Mouse (Mus musculus): ENCODE results near the gene Ano1. TPM values are rescaled to one million over a fixed set of nuclear protein-coding genes. Genes with fewer than 3 reads are reported as not detected.

The Ano1 gene
- total and polyA plus RNA-seq, 2 experiments from 2014 or later = 4.6 to 8.2 TPM

DNA sequence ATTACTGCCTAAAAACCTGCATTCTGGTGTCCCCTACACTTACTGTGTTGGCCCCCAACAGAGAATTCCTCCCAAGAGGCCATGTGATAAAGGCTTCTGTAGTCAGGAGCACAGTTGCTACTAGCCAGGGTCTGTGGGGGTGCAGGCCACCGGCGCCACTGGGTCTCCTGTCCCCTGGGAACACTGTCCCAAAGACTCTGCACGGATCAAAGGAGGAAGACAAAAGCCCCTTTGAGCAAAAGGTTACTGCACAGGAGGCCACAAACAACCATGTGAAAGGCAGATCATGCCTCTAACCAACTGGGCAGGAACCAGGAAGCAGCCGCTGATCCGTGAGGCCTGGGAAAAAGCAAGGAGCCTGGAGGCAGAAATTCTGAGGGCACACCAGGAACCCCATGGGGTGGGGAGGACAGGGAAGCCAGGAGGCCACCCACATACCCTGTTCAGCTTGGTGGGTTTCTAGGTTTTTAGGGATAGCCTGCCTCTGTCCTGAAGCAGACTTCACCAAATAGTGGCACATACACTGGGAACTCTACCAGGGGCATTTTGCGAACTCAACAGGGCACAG lies 151.4 kb downstream of the Ano1 start:
- Histone ChIP-seq H3K4me2 (ENCODE audit: low read depth) (no peak overlapping the region), H3K27ac (ENCODE audit: low read depth, low read length) (no peak overlapping the region; the same call in 1 of the 2 replicates), H3K9ac (no peak overlapping the region), H3K4me1 (ENCODE audit: insufficient read depth) (no peaks in the 10 kb centered on the region), H3K27me3 (ENCODE audit: insufficient read depth, low read length) (no peaks in the 10 kb centered on the region), H3K36me3 (ENCODE audit: insufficient read depth) (no peaks in the 10 kb centered on the region), H3K9me3 (ENCODE audit: low read length) (no peaks in the 10 kb centered on the region), H3K4me3 (ENCODE audit: low read depth, low read length) (no peak overlapping the region)
- no peak for DNase-seq
- no peak for TF ChIP-seq CTCF (IDR thresholded peaks at IDR 0.05; ENCODE audit: low read depth)
- WGBS = 29% methylated on average over 6 of the region's 6 CpGs
- peak; percentile 72 for ATAC-seq

DNA sequence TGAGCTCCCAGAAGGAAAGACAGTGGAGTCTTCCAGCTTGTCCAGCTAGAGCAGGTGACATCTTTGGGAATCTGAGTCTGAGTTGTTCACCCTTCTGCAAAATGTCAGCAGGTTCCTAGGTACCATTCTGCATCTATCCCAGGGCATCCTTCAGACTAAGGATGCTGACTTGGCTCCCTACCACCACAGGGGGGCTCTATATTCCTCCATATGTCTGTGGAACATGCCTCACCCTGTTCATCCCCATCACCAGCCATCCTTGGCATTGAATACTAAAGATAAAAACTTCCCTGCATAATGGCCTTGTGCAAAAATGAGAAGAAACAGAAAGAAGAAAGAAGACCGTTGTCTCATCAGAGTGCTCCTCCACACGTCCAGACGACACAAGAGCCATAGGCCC lies 162.3 kb downstream of the Ano1 start:
- peak; percentile 55 for TF ChIP-seq CTCF (IDR thresholded peaks at IDR 0.05; ENCODE audit: low read depth)
- no peak overlapping the region for H3K4me2 ChIP-seq (ENCODE audit: low read depth)
- 74% methylated on average over 3 of the region's 3 CpGs for WGBS
- no peaks in the 10 kb centered on the region for H3K36me3 ChIP-seq (ENCODE audit: insufficient read depth)
- no peak overlapping the region for H3K9ac ChIP-seq
- ATAC-seq (peak; percentile 60; the same call in 1 of the 2 replicates), DNase-seq (peak; percentile 39)
- H3K4me3 ChIP-seq (ENCODE audit: low read depth, low read length) = no peak overlapping the region
- H3K4me1 ChIP-seq (ENCODE audit: insufficient read depth) = no peaks in the 10 kb centered on the region
- no peaks in the 10 kb centered on the region for H3K9me3 ChIP-seq (ENCODE audit: low read length)
- no peak overlapping the region for H3K27ac ChIP-seq (ENCODE audit: low read depth, low read length)
- H3K27me3 ChIP-seq (ENCODE audit: insufficient read depth, low read length) = no peaks in the 10 kb centered on the region

DNA sequence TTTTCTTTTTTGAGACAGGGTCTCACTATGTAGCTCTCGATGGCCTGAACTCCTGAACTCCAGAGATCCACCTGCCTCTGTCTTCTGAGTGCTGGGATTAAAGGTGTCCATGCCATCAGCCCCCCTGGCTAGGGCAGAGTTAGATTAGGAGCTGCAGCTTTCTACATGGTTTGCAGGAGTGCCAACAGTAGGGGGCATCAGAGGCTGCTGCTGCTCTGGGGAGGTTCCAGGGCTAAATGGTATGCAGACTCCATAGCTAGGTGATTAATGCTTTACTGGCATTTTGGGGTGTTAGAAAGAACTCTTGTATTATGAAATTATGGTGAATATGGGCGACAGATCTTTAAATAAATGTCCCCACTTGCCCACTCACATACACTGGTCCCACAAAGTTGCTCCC lies 164.5 kb downstream of the Ano1 start:
- ATAC-seq = no peak
- Histone ChIP-seq H3K9ac (no peak overlapping the region), H3K27me3 (ENCODE audit: insufficient read depth, low read length) (no peaks in the 10 kb centered on the region), H3K4me1 (ENCODE audit: insufficient read depth) (peaks cover 6% of the 10 kb centered on the region; the same call in 1 of the 2 replicates), H3K4me2 (ENCODE audit: low read depth) (no peak overlapping the region), H3K27ac (ENCODE audit: low read depth, low read length) (no peak overlapping the region), H3K9me3 (ENCODE audit: low read length) (no peaks in the 10 kb centered on the region), H3K4me3 (ENCODE audit: low read depth, low read length) (no peak overlapping the region), H3K36me3 (ENCODE audit: insufficient read depth) (no peaks in the 10 kb centered on the region)
- WGBS = 48% methylated on average over 2 of the region's 2 CpGs
- peak; percentile 68 for TF ChIP-seq CTCF (IDR thresholded peaks at IDR 0.05; ENCODE audit: low read depth)
- DNase-seq = peak; percentile 52

DNA sequence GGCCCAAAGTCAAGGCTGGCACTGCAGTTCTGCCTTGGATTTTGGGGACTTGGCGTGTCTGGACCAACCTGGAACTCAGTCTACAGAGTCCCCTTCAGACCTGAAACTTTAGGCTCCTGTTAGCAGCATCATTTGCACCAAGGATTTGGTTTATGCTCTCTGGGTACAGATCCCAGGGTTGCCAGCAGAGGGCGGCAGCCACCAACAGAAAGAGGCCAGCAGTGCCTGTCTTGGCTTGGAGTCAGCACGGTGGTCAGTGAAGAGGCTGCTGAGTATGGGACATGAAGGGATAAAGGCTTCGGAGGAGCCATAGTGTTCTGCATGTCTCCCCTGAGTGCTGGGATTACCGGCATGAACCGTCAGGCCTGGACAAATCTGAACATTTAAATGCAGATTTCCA lies 166.1 kb downstream of the Ano1 start:
- Histone ChIP-seq H3K36me3 (ENCODE audit: insufficient read depth) (no peaks in the 10 kb centered on the region), H3K27me3 (ENCODE audit: insufficient read depth, low read length) (no peaks in the 10 kb centered on the region), H3K4me2 (ENCODE audit: low read depth) (no peak overlapping the region), H3K9me3 (ENCODE audit: low read length) (no peaks in the 10 kb centered on the region), H3K27ac (ENCODE audit: low read depth, low read length) (no peak overlapping the region), H3K9ac (no peak overlapping the region), H3K4me3 (ENCODE audit: low read depth, low read length) (no peak overlapping the region), H3K4me1 (ENCODE audit: insufficient read depth) (peaks cover 14% of the 10 kb centered on the region)
- DNase-seq = peak; percentile 81
- ATAC-seq = no peak
- 10% methylated on average over 6 of the region's 6 CpGs for WGBS
- TF ChIP-seq CTCF (IDR thresholded peaks at IDR 0.05; ENCODE audit: low read depth) = peak; percentile 96

DNA sequence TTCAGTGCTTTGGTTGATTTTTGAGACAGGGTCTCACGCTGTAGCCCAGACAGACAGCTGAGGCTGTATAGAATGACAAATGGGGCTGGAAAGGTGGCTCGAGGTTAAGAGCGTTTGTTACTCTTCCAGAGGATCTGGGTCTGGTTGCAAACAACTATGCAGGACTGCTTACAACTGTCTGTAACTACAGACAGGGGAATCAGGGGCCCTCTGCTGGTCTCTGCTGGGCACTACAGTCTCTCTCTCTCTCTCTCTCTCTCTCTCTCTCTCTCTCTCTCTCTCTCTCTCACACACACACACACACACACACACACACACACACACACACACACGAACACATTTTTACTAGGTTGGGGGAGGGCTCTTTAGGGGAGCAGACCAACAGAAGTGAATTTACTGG lies 168.2 kb downstream of the Ano1 start:
- 5% methylated on average over 4 of the region's 4 CpGs for WGBS

DNA sequence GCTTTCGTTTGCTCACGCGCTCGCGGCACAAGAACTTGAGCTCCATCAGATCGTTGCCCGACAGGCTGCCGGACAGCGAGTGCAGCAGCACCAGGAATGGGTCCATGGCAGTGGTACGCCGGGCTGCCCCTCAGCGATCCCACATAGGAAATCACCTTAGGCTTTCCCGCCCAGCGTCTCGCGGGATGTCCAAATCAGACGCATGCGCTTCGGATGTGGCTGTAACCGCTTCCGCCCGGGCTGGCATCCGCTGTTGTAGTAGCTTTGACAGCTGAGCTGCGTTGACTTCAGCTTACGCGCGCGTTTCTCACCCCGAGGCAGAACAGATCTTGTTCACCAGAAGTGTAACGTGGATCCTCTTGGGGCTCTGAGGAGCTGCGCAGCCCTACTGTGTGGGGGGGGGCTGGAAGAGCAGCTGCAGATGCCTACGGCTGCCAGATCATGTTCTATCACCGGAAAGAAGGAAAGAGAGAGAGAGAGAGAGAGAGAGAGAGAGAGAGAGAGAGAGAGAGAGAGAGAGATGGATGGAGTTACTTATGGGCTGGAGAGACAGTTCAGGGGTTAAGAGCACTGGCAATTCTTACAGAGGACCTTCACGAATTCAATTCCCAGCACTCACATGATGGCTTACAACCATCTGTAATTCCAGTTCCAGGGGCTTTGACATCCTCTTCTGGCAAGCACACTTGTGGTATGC lies 169.3 kb downstream of the Ano1 start, which contains the start of gene Fadd:
Fadd (minus strand) TSS at position 180 of the 697 bp plus-strand sequence.
- Histone ChIP-seq H3K27ac (ENCODE audit: low read depth, low read length) (peak within 1 kb of the TSS; percentile 78), H3K4me1 (ENCODE audit: insufficient read depth) (peaks cover 14% of the 10 kb centered on the region), H3K4me2 (ENCODE audit: low read depth) (peak within 1 kb of the TSS; percentile 90), H3K27me3 (ENCODE audit: insufficient read depth, low read length) (no peaks in the 10 kb centered on the region), H3K9me3 (ENCODE audit: low read length) (no peaks in the 10 kb centered on the region), H3K36me3 (ENCODE audit: insufficient read depth) (peaks cover 24% of the 10 kb centered on the region), H3K4me3 (ENCODE audit: low read depth, low read length) (peak within 1 kb of the TSS; percentile 75), H3K9ac (peak within 1 kb of the TSS; percentile 79)
- DNase-seq = peak; percentile 98
- 2% methylated on average over 34 of the region's 34 CpGs for WGBS
- peak; percentile 94 for ATAC-seq
- TF ChIP-seq CTCF (IDR thresholded peaks at IDR 0.05; ENCODE audit: low read depth) = no peak

More for the DNA sequence above, 168.2 kb downstream of the Ano1 start:
- H3K4me1 ChIP-seq (ENCODE audit: insufficient read depth) = peaks cover 14% of the 10 kb centered on the region
- ATAC-seq (no peak), DNase-seq (peak; percentile 71)
- no peaks in the 10 kb centered on the region for H3K9me3 ChIP-seq (ENCODE audit: low read length)
- H3K4me2 ChIP-seq (ENCODE audit: low read depth) = no peak overlapping the region
- H3K4me3 ChIP-seq (ENCODE audit: low read depth, low read length) = no peak overlapping the region
- no peaks in the 10 kb centered on the region for H3K27me3 ChIP-seq (ENCODE audit: insufficient read depth, low read length)
- no peak overlapping the region for H3K27ac ChIP-seq (ENCODE audit: low read depth, low read length)
- H3K9ac ChIP-seq = no peak overlapping the region
- peaks cover 17% of the 10 kb centered on the region for H3K36me3 ChIP-seq (ENCODE audit: insufficient read depth)
- peak; percentile 76 for TF ChIP-seq CTCF (IDR thresholded peaks at IDR 0.05; ENCODE audit: low read depth)

Measured in forebrain, postnatal 0 days (tissue).